Mouse (Mus musculus) forebrain, embryonic 11.5 days (tissue): ENCODE measurements around the gene Prok2. TPM values are rescaled to one million over a fixed set of nuclear protein-coding genes. Genes with fewer than 3 reads are reported as not detected.

ENCODE experiments used
- ATAC-seq: fragments of 200-750 bp; cut with Nextera tagmentation; replicated peaks from 2 replicates; pipeline ENCODE4 v1.8.0; 2017; ENCODE audit warnings: moderate TSS enrichment; ENCODE audit not compliant: low FRiP score
- DNase-seq: peaks from one replicate; pipeline ENCODE4 v3.0.0-alpha.2; 2017; ENCODE audit warnings: low spot score
- H3K27ac ChIP-seq: fragments of 300-500 bp; sonication (generic); 2 replicates; pipeline ENCODE4 v1.5.1; 2014; ENCODE audit warnings: low read depth, low read length
- H3K27me3 ChIP-seq: fragments of 300-500 bp; sonication (generic); 2 replicates; pipeline ENCODE4 v1.6.1; 2014; ENCODE audit warnings: mild to moderate bottlenecking, low read length, mixed read lengths; ENCODE audit not compliant: control insufficient read depth, insufficient read depth
- H3K36me3 ChIP-seq: fragments of 300-500 bp; sonication (generic); 2 replicates; pipeline ENCODE4 v1.6.1; 2014; ENCODE audit warnings: mild to moderate bottlenecking, low read length, moderate library complexity, mixed read lengths; ENCODE audit not compliant: control insufficient read depth, insufficient read depth
- H3K4me1 ChIP-seq: fragments of 300-500 bp; sonication (generic); replicated peaks from 2 replicates; pipeline ENCODE4 v1.6.1; 2014; ENCODE audit warnings: low read length, mixed read lengths; ENCODE audit not compliant: control insufficient read depth, insufficient read depth
- H3K4me2 ChIP-seq: fragments of 300-500 bp; sonication (generic); 2 replicates; pipeline ENCODE4 v1.6.1; 2014; ENCODE audit warnings: low read depth, mild to moderate bottlenecking, low read length, moderate library complexity, mixed read lengths; ENCODE audit not compliant: severe bottlenecking
- H3K4me3 ChIP-seq: fragments of 300-500 bp; sonication (generic); 2 replicates; pipeline ENCODE4 v1.5.1; 2014; ENCODE audit warnings: low read depth, low read length
- H3K9ac ChIP-seq: fragments of 300-500 bp; sonication (generic); 2 replicates; pipeline ENCODE4 v1.6.1; 2014; ENCODE audit warnings: low read length
- H3K9me3 ChIP-seq: fragments of 300-500 bp; sonication (generic); 2 replicates; pipeline ENCODE4 v1.6.1; 2016; ENCODE audit warnings: low read length, mixed read lengths; ENCODE audit not compliant: control insufficient read depth
- WGBS: fragments of 180-500 bp; shearing (Covaris S2); extraction: QIAGEN DNeasy Blood & Tissue Kit; methylation state at CpG from one replicate; pipeline ENCODE4 v1.1.7; 2014; 5-methylcytosine and 5-hydroxymethylcytosine counted together
- polyA plus RNA-seq: library from polyadenylated mRNA; unstranded; fragments of >200 nt; fragmentation: Nextera tagmentation; extraction: Ambion mirVana; gene quantifications from 2 replicates; pipeline ENCODE4 v1.2.1, GENCODE M21; 2014

Prok2 gene
- polyA plus RNA-seq, 1 experiment from 2014 or later: 2.0 TPM

DNA sequence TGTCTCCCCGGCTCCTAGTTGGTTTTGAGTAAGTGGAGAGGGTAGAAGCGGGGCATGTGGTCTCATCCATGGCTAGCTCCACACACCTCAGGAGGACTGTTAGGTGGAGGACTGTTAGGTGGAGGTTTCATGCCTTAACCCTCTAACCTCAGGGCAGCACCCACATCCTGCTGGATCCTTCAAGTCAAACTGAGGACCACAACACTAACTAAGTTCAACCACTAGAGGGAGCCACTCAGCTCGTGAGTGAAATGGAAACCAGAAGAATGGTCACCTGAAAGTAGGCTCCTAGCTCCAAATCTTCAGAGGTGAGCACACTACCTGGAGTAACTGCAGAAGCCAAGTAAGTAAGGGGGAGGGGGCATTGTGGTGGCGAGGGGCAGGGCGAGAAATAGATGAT lies 41.3 kb downstream of the Prok2 start:
- no peak overlapping the region for H3K4me2 ChIP-seq
- H3K27ac ChIP-seq: no peak overlapping the region
- no peaks in the 10 kb centered on the region for H3K4me1 ChIP-seq
- H3K36me3 ChIP-seq: no peaks in the 10 kb centered on the region
- no peaks in the 10 kb centered on the region for H3K27me3 ChIP-seq
- whole genome bisulfite sequencing: 51% methylated on average over 5 of the region's 5 CpGs
- peaks cover 2% of the 10 kb centered on the region; the same call in 1 of the 2 replicates for H3K9me3 ChIP-seq
- DNase-seq: no peak
- no peak for ATAC-seq
- no peak overlapping the region for H3K4me3 ChIP-seq
- H3K9ac ChIP-seq: no peak overlapping the region

- H3K4me1 ChIP-seq: no peaks in the 10 kb centered on the region
- peaks cover 2% of the 10 kb centered on the region; the same call in 1 of the 2 replicates for H3K9me3 ChIP-seq
- no peak overlapping the region for H3K4me3 ChIP-seq
- no peak overlapping the region for H3K4me2 ChIP-seq
- H3K27ac ChIP-seq: no peak overlapping the region
- H3K36me3 ChIP-seq: no peaks in the 10 kb centered on the region
- 87% methylated on average over 5 of the region's 5 CpGs for WGBS
- no peak for DNase-seq
- no peak for ATAC-seq
- H3K27me3 ChIP-seq: no peaks in the 10 kb centered on the region
- H3K9ac ChIP-seq: no peak overlapping the region
Measured at GRCm38 (mm10) chr6:99683974-99684373, 42.2 kb downstream of the Prok2 start.

GRCm38 (mm10) chr6:99678108-99678507 lies 48.1 kb downstream of the Prok2 start:
- H3K9me3 ChIP-seq: no peaks in the 10 kb centered on the region
- no peak overlapping the region for H3K4me3 ChIP-seq
- no peak for ATAC-seq
- no peaks in the 10 kb centered on the region for H3K36me3 ChIP-seq
- no peak for DNase-seq
- H3K27ac ChIP-seq: no peak overlapping the region
- 82% methylated on average over 11 of the region's 11 CpGs for WGBS
- no peak overlapping the region for H3K9ac ChIP-seq
- no peak overlapping the region for H3K4me2 ChIP-seq
- peaks cover 2% of the 10 kb centered on the region; the same call in 1 of the 2 replicates for H3K4me1 ChIP-seq
- H3K27me3 ChIP-seq: no peaks in the 10 kb centered on the region

DNA sequence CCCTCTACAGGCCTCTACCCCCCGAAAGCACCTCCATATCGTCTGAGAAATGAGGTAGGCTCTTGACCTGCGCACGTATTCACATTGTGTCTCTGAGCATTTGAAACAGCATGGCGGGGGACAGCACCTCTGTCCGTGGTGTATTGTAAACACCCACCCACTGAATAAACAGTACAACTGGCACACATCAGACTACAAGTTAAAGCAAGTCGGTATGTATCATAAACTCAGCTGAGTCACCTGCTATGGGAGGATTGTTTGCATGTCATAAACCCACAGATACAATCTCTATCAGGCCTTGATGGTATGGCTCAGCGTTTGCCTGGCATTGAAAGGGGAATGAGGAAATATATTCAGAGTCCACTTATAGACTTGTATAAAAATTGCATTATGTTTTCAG lies 48.9 kb downstream of the Prok2 start:
- no peak overlapping the region for H3K4me3 ChIP-seq
- whole genome bisulfite sequencing: 92% methylated on average over 8 of the region's 8 CpGs
- no peak overlapping the region for H3K4me2 ChIP-seq

DNA sequence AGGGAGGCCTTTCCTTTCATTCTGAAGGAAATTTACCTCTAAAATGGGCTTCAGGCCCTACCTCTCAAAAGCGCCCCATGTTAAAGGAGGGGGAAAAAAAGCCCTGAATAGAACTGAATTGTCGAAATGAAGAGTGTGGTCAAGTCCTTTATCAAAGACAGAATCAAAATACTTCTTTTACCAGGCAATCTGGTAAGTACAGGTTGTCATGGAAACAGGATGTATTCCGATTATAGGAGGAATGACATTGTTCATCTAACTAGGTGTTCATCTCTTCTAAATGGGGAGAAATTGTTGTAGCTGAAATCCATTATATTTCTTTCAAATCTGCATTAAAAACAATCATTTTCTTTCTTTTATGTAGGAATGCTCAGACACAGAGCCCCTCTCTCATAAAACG lies 51.7 kb downstream of the Prok2 start:
- Histone ChIP-seq H3K27ac (no peak overlapping the region), H3K4me1 (peaks cover 12% of the 10 kb centered on the region), H3K4me2 (no peak overlapping the region), H3K9me3 (no peaks in the 10 kb centered on the region), H3K36me3 (no peaks in the 10 kb centered on the region), H3K4me3 (no peak overlapping the region), H3K27me3 (no peaks in the 10 kb centered on the region), H3K9ac (no peak overlapping the region)
- WGBS: 60% methylated on average over 4 of the region's 4 CpGs
- ATAC-seq: no peak
- DNase-seq: no peak

More for the DNA sequence above, 48.9 kb downstream of the Prok2 start:
- Histone ChIP-seq H3K9me3 (no peaks in the 10 kb centered on the region), H3K36me3 (no peaks in the 10 kb centered on the region), H3K27me3 (no peaks in the 10 kb centered on the region), H3K27ac (no peak overlapping the region), H3K4me1 (peaks cover 2% of the 10 kb centered on the region; the same call in 1 of the 2 replicates), H3K9ac (no peak overlapping the region)
- no peak for ATAC-seq
- DNase-seq: no peak

DNA sequence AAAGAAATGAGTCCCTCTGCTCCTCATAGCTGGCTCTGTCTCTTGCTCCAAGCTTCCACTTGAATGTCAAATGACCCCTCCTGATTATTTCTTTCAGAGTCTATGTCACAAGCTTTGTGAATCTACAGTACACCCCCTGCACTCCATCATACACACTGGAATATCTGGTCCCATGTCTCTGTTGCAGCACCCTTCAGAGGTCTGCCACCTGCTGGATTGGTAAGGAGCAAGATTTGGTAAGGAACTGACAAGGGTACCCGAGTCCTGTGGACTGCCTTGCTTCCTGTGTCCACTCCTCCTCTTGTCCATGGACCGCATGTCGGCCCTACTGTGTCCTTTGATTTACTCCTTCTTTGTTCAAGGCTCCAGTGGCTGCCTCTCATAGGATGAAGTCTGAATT lies 54.4 kb downstream of the Prok2 start:
- Histone ChIP-seq H3K4me1 (peaks cover 22% of the 10 kb centered on the region), H3K36me3 (no peaks in the 10 kb centered on the region)
- WGBS: 70% methylated on average over 3 of the region's 3 CpGs

GRCm38 (mm10) chr6:99670481-99671119 lies 55.6 kb downstream of the Prok2 start:
- Histone ChIP-seq H3K9ac (no peak overlapping the region), H3K4me1 (peaks cover 22% of the 10 kb centered on the region), H3K9me3 (no peaks in the 10 kb centered on the region), H3K36me3 (no peaks in the 10 kb centered on the region), H3K27ac (no peak overlapping the region), H3K4me2 (no peak overlapping the region), H3K4me3 (no peak overlapping the region), H3K27me3 (no peaks in the 10 kb centered on the region)
- DNase-seq (peak; percentile 77), ATAC-seq (peak; percentile 15; the same call in 1 of the 2 replicates)
- 54% methylated on average over 7 of the region's 7 CpGs for WGBS

More for the DNA sequence above, 54.4 kb downstream of the Prok2 start:
- ATAC-seq: no peak
- Histone ChIP-seq H3K9me3 (no peaks in the 10 kb centered on the region), H3K4me2 (no peak overlapping the region), H3K27me3 (no peaks in the 10 kb centered on the region), H3K27ac (no peak overlapping the region), H3K4me3 (no peak overlapping the region), H3K9ac (no peak overlapping the region)
- DNase-seq: no peak

- no peak overlapping the region for H3K9ac ChIP-seq
- no peak overlapping the region for H3K4me3 ChIP-seq
- peak overlapping the region; percentile 7; the same call in 1 of the 2 replicates for H3K27ac ChIP-seq
- peaks cover 22% of the 10 kb centered on the region for H3K4me1 ChIP-seq
- 9% methylated on average over 5 of the region's 5 CpGs for WGBS
- H3K4me2 ChIP-seq: no peak overlapping the region
- peak; percentile 86 for DNase-seq
- peak; percentile 79 for ATAC-seq
- H3K36me3 ChIP-seq: no peaks in the 10 kb centered on the region
- H3K27me3 ChIP-seq: no peaks in the 10 kb centered on the region
- H3K9me3 ChIP-seq: no peaks in the 10 kb centered on the region
Measured at GRCm38 (mm10) chr6:99669481-99670325, 56.5 kb downstream of the Prok2 start.
